Mouse (Mus musculus) olfactory bulb, adult 2 months (tissue): ENCODE measurements around the gene Elp6. TPM values are rescaled to one million over a fixed set of nuclear protein-coding genes. Genes with fewer than 3 reads are reported as not detected.

Experiments
- H3K27ac ChIP-seq: fragments of 200-500 bp; 2 replicates; pipeline ENCODE4 v1.5.1; 2012; ENCODE audit warnings: low read depth, low read length; ENCODE audit not compliant: insufficient read depth
- H3K4me1 ChIP-seq: fragments of 200-500 bp; 2 replicates; pipeline ENCODE4 v1.6.1; 2012; ENCODE audit warnings: low read length; ENCODE audit not compliant: control insufficient read depth, insufficient read depth
- H3K4me3 ChIP-seq: fragments of 200-500 bp; 2 replicates; pipeline ENCODE4 v1.5.1; 2012; ENCODE audit warnings: mild to moderate bottlenecking, low read depth, low read length, moderate library complexity; ENCODE audit not compliant: insufficient read depth
- CTCF ChIP-seq: fragments of 200-500 bp; IDR thresholded peaks from 2 replicates; pipeline ENCODE4 v1.5.1; 2012; ENCODE audit warnings: low read depth, mild to moderate bottlenecking, low read length, moderate library complexity; ENCODE audit not compliant: insufficient read depth
- POLR2A ChIP-seq: fragments of 200-500 bp; IDR thresholded peaks from 2 replicates; pipeline ENCODE4 v1.6.1; 2012; ENCODE audit warnings: mild to moderate bottlenecking, low read depth, low read length, moderate library complexity; ENCODE audit not compliant: insufficient read depth
- WGBS: fragments of 180-500 bp; shearing (Covaris S2); methylation state at CpG from one replicate; pipeline ENCODE4 v1.1.7; 2018; 5-methylcytosine and 5-hydroxymethylcytosine counted together
- polyA plus RNA-seq: library from polyadenylated mRNA; stranded (reverse); fragments of >200 nt; gene quantifications from 2 replicates; pipeline ENCODE4 v1.2.4, GENCODE M21; 2012; ENCODE audit warnings: low replicate concordance; ENCODE audit not compliant: missing spikeins, insufficient read depth, insufficient read length

Elp6 gene
- polyA plus RNA-seq, 1 experiment = not detected

GRCm38 (mm10) chr9:110362337-110362736 is 57.4 kb downstream of the Elp6 start:
- Histone ChIP-seq H3K4me3 (no peak overlapping the region), H3K27ac (no peak overlapping the region), H3K4me1 (no peaks in the 10 kb centered on the region)
- TF ChIP-seq CTCF = no peak
- TF ChIP-seq POLR2A = no peak
- WGBS = 92% methylated on average over 10 of the region's 10 CpGs

GRCm38 (mm10) chr9:110366746-110367145 is 61.8 kb downstream of the Elp6 start:
- no peak overlapping the region for H3K27ac ChIP-seq

GRCm38 (mm10) chr9:110369860-110370259 is 64.9 kb downstream of the Elp6 start:
- no peaks in the 10 kb centered on the region for H3K4me1 ChIP-seq
- TF ChIP-seq POLR2A = no peak
- TF ChIP-seq CTCF = no peak
- H3K27ac ChIP-seq = no peak overlapping the region
- no peak overlapping the region for H3K4me3 ChIP-seq
- WGBS = 84% methylated on average over 3 of the region's 3 CpGs

More at GRCm38 (mm10) chr9:110366746-110367145, 61.8 kb downstream of the Elp6 start:
- Histone ChIP-seq H3K4me1 (no peaks in the 10 kb centered on the region), H3K4me3 (no peak overlapping the region)
- TF ChIP-seq POLR2A = no peak
- TF ChIP-seq CTCF = no peak
- WGBS = 65% methylated on average over 5 of the region's 5 CpGs

Other genes starting within 250 kb of the Elp6 start
- gene Smarcc1, start 187.5 kb upstream of the Elp6 start, polyA plus RNA-seq = 76.6 and 106 TPM in 2 replicates
- gene Dhx30, start 187.3 kb upstream of the Elp6 start, polyA plus RNA-seq = not detected in 2 replicates
- gene Cspg5, start 61.4 kb upstream of the Elp6 start, polyA plus RNA-seq = 129 TPM in 1 of 2 replicates, not detected in the other
- not detected in 2 replicates for gene Scap, start 28.1 kb downstream of the Elp6 start, polyA plus RNA-seq
- not detected in 2 replicates for gene Ptpn23, start 103.0 kb downstream of the Elp6 start, polyA plus RNA-seq
- not detected in 2 replicates for gene Ngp, start 114.6 kb downstream of the Elp6 start, polyA plus RNA-seq
- not detected in 2 replicates for gene Klhl18, start 171.5 kb downstream of the Elp6 start, polyA plus RNA-seq
- gene Kif9, start 171.8 kb downstream of the Elp6 start, polyA plus RNA-seq = not detected in 2 replicates
- gene Setd2, start 227.4 kb downstream of the Elp6 start, polyA plus RNA-seq = 420 TPM in 1 of 2 replicates, not detected in the other